Mouse (Mus musculus): Measurements from ENCODE around the gene Setd5.

Gene Setd5

GRCm38 (mm10) chr6:113184866-113185525, 107.8 kb downstream of the Setd5 start:
- DNase-seq (ENCODE audit: extremely low read depth, low read depth) = no peak

- DNase-seq (ENCODE audit: extremely low read depth, low read depth) = no peak
Observed at GRCm38 (mm10) chr6:113193765-113194460, 116.7 kb downstream of the Setd5 start.

GRCm38 (mm10) chr6:113194517-113194840, 117.3 kb downstream of the Setd5 start:
- no peak for DNase-seq (ENCODE audit: extremely low read depth, low read depth)

DNA sequence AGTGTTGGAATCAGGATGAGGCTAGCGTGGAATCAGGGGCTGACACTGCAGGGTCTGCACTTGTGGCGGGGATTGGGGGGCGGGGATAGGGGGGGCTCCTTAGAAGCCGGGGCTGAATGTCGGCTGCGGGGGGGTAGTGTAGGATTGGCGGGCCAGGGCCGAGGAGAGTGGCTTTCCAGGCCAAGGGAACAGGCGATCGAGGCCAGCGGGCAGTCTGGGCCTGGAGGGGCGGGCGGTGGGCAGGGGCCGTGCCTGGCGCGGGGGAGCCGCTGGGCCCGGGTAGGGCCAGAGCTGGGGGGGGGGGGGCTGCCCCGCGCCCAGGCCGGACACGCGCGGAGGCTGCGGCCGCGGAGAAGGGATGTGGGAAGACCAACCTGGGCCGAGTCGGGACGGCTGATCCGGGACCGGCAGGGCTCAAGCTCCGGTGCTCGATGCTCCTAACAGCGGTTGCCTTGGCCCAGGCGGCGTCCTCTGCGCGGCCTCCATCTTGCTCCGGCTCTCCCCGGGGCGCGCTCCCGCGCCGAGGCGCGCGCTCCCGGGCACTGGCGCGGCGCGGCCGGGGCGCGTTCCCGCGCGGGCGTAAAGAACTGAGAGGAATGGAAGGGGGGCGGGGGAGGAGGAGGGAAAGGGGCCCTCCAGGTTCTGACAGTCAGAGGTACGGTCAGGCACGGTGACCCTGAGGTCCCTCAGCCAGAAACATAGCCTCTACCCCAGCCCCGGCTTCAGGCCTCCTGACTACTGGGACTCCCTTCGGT, 117.9 kb downstream of the Setd5 start, which contains the start of gene Lhfpl4:
Lhfpl4 (minus strand) TSS at position 544 of the 755 bp plus-strand sequence.
- no peak for DNase-seq (ENCODE audit: extremely low read depth, low read depth)

DNA sequence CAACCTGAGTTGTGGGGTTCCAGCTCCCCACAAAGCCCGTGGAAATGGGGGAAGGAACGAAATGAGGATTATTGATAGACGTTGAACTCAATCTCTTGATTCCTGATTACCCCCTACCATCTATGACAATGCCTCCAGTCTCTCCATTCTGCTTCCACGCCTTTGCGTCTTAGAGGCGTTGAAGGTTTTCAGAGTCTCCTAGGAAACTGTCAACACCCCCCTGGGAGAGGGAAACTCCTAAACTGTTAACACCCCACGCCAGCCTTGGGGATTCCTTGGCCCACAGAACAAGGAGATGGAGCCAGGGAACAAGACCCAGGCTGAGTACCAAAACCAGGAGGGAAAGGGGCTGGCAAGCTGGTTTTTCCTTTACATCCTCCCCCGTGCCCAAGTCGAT, 118.4 kb downstream of the Setd5 start:
- DNase-seq (ENCODE audit: extremely low read depth, low read depth) = no peak

Measured in MEL-GATA-1-ER (cell line).